Mouse (Mus musculus) adrenal gland, postnatal 10 days (tissue): ENCODE results near the gene Ppard. TPM values are rescaled to one million over a fixed set of nuclear protein-coding genes. Genes with fewer than 3 reads are reported as not detected.
A peak's percentile ranks its signal among the peaks of the same experiment; 100 is the strongest.

Experiments used
- DNase-seq: peaks from one replicate; pipeline ENCODE4 v3.0.0; 2021; ENCODE audit warnings: mixed read lengths
- total RNA-seq, 2 experiments: library from RNA; stranded (reverse); gene quantifications; 2 replicates each; pipeline ENCODE4 v1.2.3; 2021

The Ppard gene
- total RNA-seq, 2 experiments from 2014 or later, result 29.8 to 30.2 TPM

GRCm38 (mm10) chr17:28283199-28283598 lies 50.7 kb downstream of the Ppard start:
- no peak for DNase-seq

DNA sequence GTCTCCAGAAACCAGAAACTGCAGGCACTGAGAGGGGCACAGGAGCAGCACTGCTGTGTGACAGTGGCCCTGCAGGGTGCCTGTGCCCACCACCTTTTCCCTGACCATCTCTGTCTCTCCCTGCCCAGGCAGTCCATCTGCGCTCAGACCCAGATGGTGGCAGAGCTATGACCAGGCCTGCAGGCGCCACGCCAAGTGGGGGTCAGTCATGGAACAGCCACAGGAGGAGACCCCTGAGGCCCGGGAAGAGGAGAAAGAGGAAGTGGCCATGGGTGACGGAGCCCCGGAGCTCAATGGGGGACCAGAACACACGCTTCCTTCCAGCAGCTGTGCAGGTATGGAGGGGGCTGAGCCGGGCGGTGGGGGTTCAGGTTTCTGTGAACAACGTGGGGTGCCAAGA lies 53.6 kb downstream of the Ppard start:
- DNase-seq, result no peak

- no peak for DNase-seq
Observed at GRCm38 (mm10) chr17:28286964-28287363, 54.5 kb downstream of the Ppard start.

- no peak for DNase-seq
Observed at GRCm38 (mm10) chr17:28287578-28287977, 55.1 kb downstream of the Ppard start.

- no peak for DNase-seq
Observed at GRCm38 (mm10) chr17:28287980-28288379, 55.5 kb downstream of the Ppard start.

DNA sequence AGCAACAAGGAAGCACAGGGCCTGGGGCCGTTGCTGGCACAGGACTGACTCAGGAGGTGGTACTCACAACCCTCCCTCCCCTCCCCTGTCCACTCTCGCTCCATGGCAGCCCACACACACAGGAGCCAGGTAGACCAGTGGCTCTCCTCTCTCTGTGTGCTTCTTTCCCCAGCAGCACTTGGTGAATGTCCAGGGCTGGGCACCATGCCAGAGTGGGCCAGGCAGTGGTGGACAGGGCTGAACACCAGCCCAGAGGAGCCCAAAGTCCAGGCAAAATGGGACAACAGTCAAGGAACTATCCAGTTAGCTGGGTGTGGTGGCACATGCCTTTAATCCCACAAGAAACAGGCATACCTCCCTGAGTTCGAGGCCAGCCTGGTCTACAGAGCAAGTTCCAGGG lies 57.8 kb downstream of the Ppard start:
- DNase-seq, result peak; percentile 95

DNA sequence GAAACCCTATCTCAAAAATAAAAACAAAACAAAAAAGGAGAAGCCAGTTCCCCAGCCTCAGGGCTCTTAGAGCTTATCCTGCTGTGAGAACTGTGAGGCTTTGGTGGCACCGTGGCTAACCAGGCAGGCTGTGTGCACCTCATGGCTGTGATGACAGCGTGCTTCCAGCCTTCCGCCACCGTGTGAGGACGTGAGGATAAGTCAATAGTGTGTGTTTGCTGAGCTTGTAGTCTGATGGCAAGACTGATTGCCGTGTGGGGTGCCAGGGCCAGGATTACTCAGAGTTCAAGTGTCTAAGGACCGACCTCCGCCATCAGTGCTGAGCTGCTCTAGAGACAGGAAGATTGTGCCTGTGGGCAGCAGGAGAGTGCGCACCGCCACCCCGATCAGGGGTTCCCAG lies 58.2 kb downstream of the Ppard start:
- DNase-seq, result no peak

- DNase-seq, result no peak
Observed at GRCm38 (mm10) chr17:28291346-28291745, 58.8 kb downstream of the Ppard start.

GRCm38 (mm10) chr17:28293716-28294115 lies 61.2 kb downstream of the Ppard start:
- no peak for DNase-seq

GRCm38 (mm10) chr17:28294449-28295333 lies 62.2 kb downstream of the Ppard start:
- DNase-seq, result no peak

DNA sequence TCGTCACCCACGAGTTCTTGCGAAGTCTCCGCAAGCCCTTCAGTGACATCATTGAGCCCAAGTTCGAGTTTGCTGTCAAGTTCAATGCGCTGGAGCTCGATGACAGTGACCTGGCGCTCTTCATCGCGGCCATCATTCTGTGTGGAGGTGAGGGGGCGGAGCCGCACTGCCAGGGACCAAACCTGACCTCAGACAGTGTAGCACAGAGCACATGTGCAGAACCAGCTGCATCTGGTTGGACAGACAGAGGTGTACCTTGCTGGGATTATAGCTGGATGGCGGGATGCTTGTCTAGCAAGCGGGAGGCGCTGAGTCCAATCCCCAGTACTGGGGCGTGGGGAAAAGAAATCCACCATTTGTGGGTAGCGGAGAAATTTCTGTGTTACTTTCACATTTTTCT lies 66.4 kb downstream of the Ppard start:
- no peak for DNase-seq

DNA sequence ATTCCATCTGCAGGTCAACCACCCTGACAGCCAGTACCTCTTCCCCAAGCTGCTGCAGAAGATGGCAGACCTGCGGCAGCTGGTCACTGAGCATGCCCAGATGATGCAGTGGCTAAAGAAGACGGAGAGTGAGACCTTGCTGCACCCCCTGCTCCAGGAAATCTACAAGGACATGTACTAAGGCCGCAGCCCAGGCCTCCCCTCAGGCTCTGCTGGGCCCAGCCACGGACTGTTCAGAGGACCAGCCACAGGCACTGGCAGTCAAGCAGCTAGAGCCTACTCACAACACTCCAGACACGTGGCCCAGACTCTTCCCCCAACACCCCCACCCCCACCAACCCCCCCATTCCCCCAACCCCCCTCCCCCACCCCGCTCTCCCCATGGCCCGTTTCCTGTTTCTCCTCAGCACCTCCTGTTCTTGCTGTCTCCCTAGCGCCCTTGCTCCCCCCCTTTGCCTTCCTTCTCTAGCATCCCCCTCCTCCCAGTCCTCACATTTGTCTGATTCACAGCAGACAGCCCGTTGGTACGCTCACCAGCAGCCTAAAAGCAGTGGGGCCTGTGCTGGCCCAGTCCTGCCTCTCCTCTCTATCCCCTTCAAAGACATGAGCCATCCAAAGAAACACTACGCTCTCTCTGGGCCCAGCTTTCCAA lies 67.3 kb downstream of the Ppard start:
- DNase-seq, result no peak

GRCm38 (mm10) chr17:28300323-28300722 lies 67.8 kb downstream of the Ppard start:
- DNase-seq, result no peak

GRCm38 (mm10) chr17:28300850-28301249 lies 68.3 kb downstream of the Ppard start:
- DNase-seq, result no peak

DNA sequence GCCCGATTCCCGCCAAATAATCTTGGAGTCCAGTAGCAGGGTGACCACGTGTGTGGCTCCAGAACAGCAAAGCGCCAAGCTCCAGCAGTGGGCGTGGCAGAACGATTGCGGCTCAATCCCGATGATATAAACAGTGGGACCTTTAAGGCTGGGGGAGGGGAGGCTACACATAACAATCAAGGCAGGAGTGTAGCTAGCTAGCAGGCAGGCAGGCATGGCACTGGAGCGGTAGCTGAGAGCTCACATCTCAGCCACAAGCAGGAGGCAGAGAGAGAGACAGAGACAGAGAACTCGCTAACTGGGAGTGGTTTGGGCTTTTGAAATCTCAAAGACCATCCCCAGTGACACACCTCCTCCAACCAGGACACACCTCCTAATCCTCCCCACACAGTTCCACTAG lies 72.7 kb downstream of the Ppard start:
- no peak for DNase-seq

DNA sequence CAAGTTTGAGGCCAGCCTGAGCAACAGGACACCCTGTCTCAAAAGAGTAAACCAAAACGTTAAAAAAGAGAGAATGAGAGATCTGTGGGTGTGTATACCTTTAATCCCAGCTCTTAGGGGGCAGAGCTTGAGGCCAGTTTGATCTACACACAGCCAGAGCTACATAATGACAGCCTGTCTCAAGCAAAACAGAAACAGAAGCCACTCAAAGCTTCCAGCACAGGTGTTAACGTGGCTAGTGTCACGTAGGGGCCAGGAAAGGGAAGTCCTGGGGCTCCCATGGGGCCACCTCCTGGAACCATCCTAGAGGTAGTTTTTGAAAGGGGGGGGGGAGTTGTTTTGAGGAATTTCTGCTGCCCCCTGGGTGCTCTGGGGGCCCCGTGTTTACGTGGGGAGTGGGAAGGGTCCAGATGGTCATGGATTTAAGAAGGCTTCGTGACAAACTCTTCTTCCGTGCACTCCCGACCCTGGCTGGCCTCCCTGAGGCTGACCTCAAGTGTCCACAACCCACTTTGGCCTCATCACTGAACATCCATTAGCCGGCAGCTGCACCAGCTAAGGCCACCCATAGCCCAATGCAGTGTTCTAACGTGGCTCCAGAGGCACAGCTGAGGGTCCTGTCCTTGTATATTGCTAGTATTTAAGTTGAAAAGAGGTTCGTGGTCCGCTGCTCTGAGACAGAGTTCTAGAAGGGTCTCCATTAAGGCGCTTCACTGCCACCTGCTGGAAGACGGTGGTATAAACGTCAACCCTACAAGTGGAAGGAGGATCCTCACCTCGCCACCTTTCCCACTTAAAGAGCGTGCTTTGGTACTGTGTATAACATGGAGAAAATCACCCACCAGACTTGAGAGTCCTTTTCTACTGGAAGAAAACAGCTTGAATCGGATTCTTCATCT lies 76.0 kb downstream of the Ppard start:
- DNase-seq, result peak; percentile 94

DNA sequence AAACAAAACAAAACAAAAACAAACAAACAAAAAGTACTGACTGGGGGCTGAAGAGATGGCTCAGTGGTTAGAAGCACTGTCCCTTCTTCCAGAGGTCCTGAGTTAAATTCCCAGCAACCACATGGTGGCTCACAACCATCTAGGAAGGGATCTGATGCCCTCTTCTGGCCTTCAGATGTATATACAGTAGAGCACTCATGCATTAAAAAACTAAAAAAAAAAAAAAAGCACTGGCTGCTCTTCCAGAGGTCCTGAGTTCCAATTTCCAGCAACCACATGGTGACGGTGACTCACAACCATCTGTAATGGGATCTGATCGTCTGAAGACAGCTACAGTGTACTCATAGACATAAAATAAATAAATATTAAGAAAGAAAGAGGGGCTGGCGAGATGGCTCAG lies 78.3 kb downstream of the Ppard start:
- no peak for DNase-seq

DNA sequence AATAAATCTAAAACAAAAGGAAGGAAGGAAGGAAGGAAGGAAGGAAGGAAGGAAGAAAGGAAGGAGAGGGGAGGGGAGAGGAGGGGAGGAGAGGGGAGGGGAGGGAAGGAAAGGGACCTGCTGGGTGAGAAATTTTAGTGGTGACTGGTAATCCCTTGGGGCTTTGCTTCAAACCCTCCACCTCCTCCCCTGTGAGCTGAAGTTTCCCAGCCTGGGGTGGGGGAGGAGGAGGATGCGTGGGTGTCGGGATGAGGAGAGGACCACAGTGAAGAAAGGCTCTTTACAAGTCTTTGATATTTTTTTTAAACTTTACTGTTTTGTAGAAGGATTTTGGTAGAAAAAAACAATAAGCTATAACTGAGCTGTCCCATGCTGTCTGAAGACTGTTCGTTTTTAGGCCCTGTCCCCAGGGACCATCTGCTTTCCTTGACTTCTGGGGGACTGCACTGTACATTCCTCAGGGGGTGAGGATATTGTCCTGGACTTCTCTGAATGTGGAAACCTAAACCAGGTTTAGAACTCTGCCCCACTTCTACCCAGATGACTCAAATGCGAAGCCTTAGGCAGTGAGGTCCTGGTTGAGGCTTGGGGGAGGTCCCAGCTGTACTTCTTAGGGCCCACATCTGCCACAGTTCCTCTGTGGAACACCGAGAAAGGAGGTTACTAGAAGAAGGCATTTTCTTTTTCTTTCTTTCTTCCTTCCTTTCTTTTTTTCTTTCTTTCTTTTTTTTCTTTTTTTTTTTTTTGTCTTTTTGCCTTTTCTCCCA lies 79.0 kb downstream of the Ppard start:
- DNase-seq, result no peak

GRCm38 (mm10) chr17:28312232-28313211 lies 80.0 kb downstream of the Ppard start:
- peak; percentile 34 for DNase-seq

- DNase-seq, result peak; percentile 97
Observed at GRCm38 (mm10) chr17:28313212-28313879, 80.8 kb downstream of the Ppard start, which contains the start of gene Fance. Gene Fance (plus strand): TSS chr17:28313519.
